Comparison of ENCODE assay signal across 18 mouse cellular contexts in genomic region chr17:26548566-26548965, GRCm38 (mm10). TPM values are rescaled to one million over a fixed set of nuclear protein-coding genes. Genes with fewer than 3 reads are reported as not detected.
A peak's percentile ranks its signal among the peaks of the same experiment; 100 is the strongest.
DNase-seq lines count a peak whose midpoint lies in the region; ATAC-seq and TF ChIP-seq lines count a peak whose summit lies in the region.
"Had no signal": no experiment of that assay in that cellular context is flagged by ENCODE, and none has a peak within 500 bp of the region (broad histone marks: within the 10 kb centered on the region; RNA-seq: fewer than 3 reads in every experiment).

No protein-coding gene starts in this region.

- DNase-seq in heart, adult 11 months, result no peak
- DNase-seq in kidney, adult 9 months, result no peak
- no peak for DNase-seq in lung, postnatal 0 days (ENCODE audit: low spot score)
- DNase-seq in lung, postnatal 4 days, result no peak
- DNase-seq in stomach, postnatal 0 days (ENCODE audit: low spot score), result no peak
- no peak for DNase-seq in ovary, postnatal 14 days (ENCODE audit: low spot score)
- DNase-seq: cerebellum, adult 9-11 months; gastrocnemius, postnatal 14 days; spleen, adult 18-20 months; thymus, postnatal 25 days had no signal

- TF ChIP-seq CTCF in lung, postnatal 0 days (IDR thresholded peaks at IDR 0.05), result no peak
- TF ChIP-seq CTCF in stomach, postnatal 0 days (IDR thresholded peaks at IDR 0.05; ENCODE audit: low read depth), result no peak

- no peak overlapping the region for H3K4me2 ChIP-seq in heart, embryonic 12.5 days
- H3K4me2 ChIP-seq in kidney, embryonic 14.5 days (replicated peaks; ENCODE audit: low read depth, low read length), result no peak overlapping the region
- H3K4me2 ChIP-seq in lung, postnatal 0 days (replicated peaks; ENCODE audit: low read depth, low read length), result 0 out of 2 replicates have a peak overlapping the region, but pooled peaks have one; percentile 12
- H3K4me2 ChIP-seq in stomach, postnatal 0 days (replicated peaks; ENCODE audit: low read depth), result no peak overlapping the region
- H3K4me2 ChIP-seq: limb, embryonic 15.5 days; midbrain, embryonic 11.5 days; neural tube, embryonic 15.5 days; stomach, embryonic 15.5 days had no signal

- no peak overlapping the region for H3K4me3 ChIP-seq in heart, embryonic 12.5 days
- no peak overlapping the region for H3K4me3 ChIP-seq in kidney, embryonic 14.5 days (ENCODE audit: low read length)
- no peak overlapping the region for H3K4me3 ChIP-seq in lung, postnatal 0 days (ENCODE audit: low read depth, low read length)
- no peak overlapping the region for H3K4me3 ChIP-seq in stomach, postnatal 0 days (ENCODE audit: low read depth, low read length)
- H3K4me3 ChIP-seq: embryonic facial prominence, embryonic 12.5 days; hindbrain, embryonic 10.5 days; limb, embryonic 15.5 days; neural tube, embryonic 15.5 days; stomach, embryonic 15.5 days had no signal

- TF ChIP-seq EP300 in lung, postnatal 0 days (IDR thresholded peaks at IDR 0.05), result no peak
- no peak for TF ChIP-seq EP300 in stomach, postnatal 0 days (optimal IDR thresholded peaks at IDR 0.05)

- WGBS in heart, embryonic 12.5 days, result 12% methylated on average over 4 of the region's 5 CpGs
- 6% methylated on average over 4 of the region's 5 CpGs for WGBS in kidney, embryonic 14.5 days
- WGBS in lung, postnatal 0 days, result 13% methylated on average over 2 of the region's 5 CpGs
- 5% methylated on average over 2 of the region's 5 CpGs for WGBS in stomach, postnatal 0 days

- peak overlapping the region; percentile 22 for H3K27ac ChIP-seq in heart, embryonic 12.5 days (ENCODE audit: poor library complexity, severe bottlenecking)
- peak overlapping the region; percentile 44; the same call in 1 of the 2 replicates for H3K27ac ChIP-seq in kidney, embryonic 14.5 days (ENCODE audit: low read depth, low read length)
- peak overlapping the region; percentile 72 for H3K27ac ChIP-seq in lung, postnatal 0 days (ENCODE audit: low read length)
- peak overlapping the region; percentile 40; the same call in 1 of the 2 replicates for H3K27ac ChIP-seq in stomach, postnatal 0 days (replicated peaks)
- H3K27ac ChIP-seq: embryonic facial prominence, embryonic 12.5 days; hindbrain, embryonic 10.5 days; neural tube, embryonic 15.5 days; stomach, embryonic 15.5 days had no signal

- H3K4me1 ChIP-seq in heart, embryonic 12.5 days (replicated peaks), result peaks cover 50% of the 10 kb centered on the region
- H3K4me1 ChIP-seq in kidney, embryonic 14.5 days (ENCODE audit: control insufficient read depth, insufficient read depth, low read length), result no peaks in the 10 kb centered on the region
- H3K4me1 ChIP-seq in lung, postnatal 0 days (ENCODE audit: insufficient read depth, low read depth, low read length), result peaks cover 5% of the 10 kb centered on the region
- peaks cover 3% of the 10 kb centered on the region; the same call in 1 of the 2 replicates for H3K4me1 ChIP-seq in stomach, postnatal 0 days (replicated peaks; ENCODE audit: control insufficient read depth, insufficient read depth)

- ATAC-seq in heart, embryonic 12.5 days (ENCODE audit: insufficient number of reproducible peaks, low FRiP score), result no peak
- no peak for ATAC-seq in kidney, embryonic 14.5 days (ENCODE audit: low FRiP score, low TSS enrichment)
- ATAC-seq in lung, postnatal 0 days, result no peak
- no peak for ATAC-seq in stomach, postnatal 0 days (ENCODE audit: low FRiP score, low TSS enrichment)

- no peaks in the 10 kb centered on the region for H3K9me3 ChIP-seq in heart, embryonic 12.5 days (replicated peaks)
- no peaks in the 10 kb centered on the region for H3K9me3 ChIP-seq in kidney, embryonic 14.5 days (ENCODE audit: control insufficient read depth, low read length)
- H3K9me3 ChIP-seq in lung, postnatal 0 days (ENCODE audit: low read length), result no peaks in the 10 kb centered on the region
- no peaks in the 10 kb centered on the region for H3K9me3 ChIP-seq in stomach, postnatal 0 days (ENCODE audit: control insufficient read depth, low read length)
- H3K9me3 ChIP-seq: embryonic facial prominence, embryonic 12.5 days; hindbrain, embryonic 10.5 days; limb, embryonic 15.5 days; neural tube, embryonic 15.5 days; stomach, embryonic 15.5 days had no signal

- 0 out of 2 replicates have a peak, but pooled peaks cover 3% of the 10 kb centered on the region for H3K27me3 ChIP-seq in heart, embryonic 12.5 days (replicated peaks)
- no peaks in the 10 kb centered on the region for H3K27me3 ChIP-seq in kidney, embryonic 14.5 days (ENCODE audit: control insufficient read depth, insufficient read depth, low read length)
- no peaks in the 10 kb centered on the region for H3K27me3 ChIP-seq in lung, postnatal 0 days (replicated peaks; ENCODE audit: insufficient read depth, low read length)
- no peaks in the 10 kb centered on the region for H3K27me3 ChIP-seq in stomach, postnatal 0 days (ENCODE audit: control insufficient read depth, insufficient read depth, low read length)
- H3K27me3 ChIP-seq: limb, embryonic 15.5 days; neural tube, embryonic 15.5 days; stomach, embryonic 15.5 days had no signal

- H3K36me3 ChIP-seq in heart, embryonic 12.5 days, result no peaks in the 10 kb centered on the region
- H3K36me3 ChIP-seq in kidney, embryonic 14.5 days (ENCODE audit: control insufficient read depth, insufficient read depth, low read length), result no peaks in the 10 kb centered on the region
- no peaks in the 10 kb centered on the region for H3K36me3 ChIP-seq in lung, postnatal 0 days (ENCODE audit: insufficient read depth, low read length)
- H3K36me3 ChIP-seq in stomach, postnatal 0 days (ENCODE audit: control insufficient read depth, insufficient read depth, low read length), result no peaks in the 10 kb centered on the region
- H3K36me3 ChIP-seq: embryonic facial prominence, embryonic 12.5 days; hindbrain, embryonic 10.5 days; limb, embryonic 15.5 days; neural tube, embryonic 15.5 days; stomach, embryonic 15.5 days had no signal

- no peak overlapping the region for H3K9ac ChIP-seq in heart, embryonic 12.5 days
- no peak overlapping the region for H3K9ac ChIP-seq in kidney, embryonic 14.5 days (ENCODE audit: low read depth, low read length)
- H3K9ac ChIP-seq in lung, postnatal 0 days (replicated peaks; ENCODE audit: low read depth), result no peak overlapping the region
- no peak overlapping the region for H3K9ac ChIP-seq in stomach, postnatal 0 days (ENCODE audit: low read length)
- H3K9ac ChIP-seq: embryonic facial prominence, embryonic 12.5 days; limb, embryonic 15.5 days; neural tube, embryonic 15.5 days; stomach, embryonic 15.5 days had no signal

RNA-seq across cellular contexts. Expression of gene Ergic1, which starts 12.7 kb away (rescaled TPM):
- 115 and 121 TPM in 2 replicates for polyA plus RNA-seq in heart, embryonic 12.5 days (2016; fragmentation: Nextera tagmentation; extraction: Ambion mirVana)
- 141 and 150 TPM in 2 replicates for polyA plus RNA-seq in kidney, embryonic 14.5 days (2014; fragmentation: Nextera tagmentation; extraction: Ambion mirVana)
- polyA plus RNA-seq in lung, postnatal 0 days (2015; fragmentation: Nextera tagmentation; extraction: Ambion mirVana), result 47.9 and 50.6 TPM in 2 replicates
- polyA plus RNA-seq in stomach, postnatal 0 days (2015; fragmentation: Nextera tagmentation; extraction: Ambion mirVana), result 64.2 and 65.5 TPM in 2 replicates

RNA-seq across cellular contexts. Expression of gene Dusp1, which starts 13.4 kb away (rescaled TPM):
- 36.2 and 38.7 TPM in 2 replicates for polyA plus RNA-seq in heart, embryonic 12.5 days (2016; fragmentation: Nextera tagmentation; extraction: Ambion mirVana)
- 19.3 and 19.8 TPM in 2 replicates for polyA plus RNA-seq in kidney, embryonic 14.5 days (2014; fragmentation: Nextera tagmentation; extraction: Ambion mirVana)
- 68.4 and 79.3 TPM in 2 replicates for polyA plus RNA-seq in lung, postnatal 0 days (2015; fragmentation: Nextera tagmentation; extraction: Ambion mirVana)
- 27.7 and 33.1 TPM in 2 replicates for polyA plus RNA-seq in stomach, postnatal 0 days (2015; fragmentation: Nextera tagmentation; extraction: Ambion mirVana)

Comparison
In these comparisons a context has a peak if more than half of its experiments do, and no peak if none do; other contexts are left out.
1. H3K27ac ChIP-seq: peak in every context shown above with its lines; median percentile 72 in lung, postnatal 0 days; 44 in kidney, embryonic 14.5 days; 40 in stomach, postnatal 0 days; 22 in heart, embryonic 12.5 days.